Mouse (Mus musculus) common myeloid progenitor, adult 5-6 weeks (primary cell): Measurements from ENCODE around the gene Samd8. TPM values are rescaled to one million over a fixed set of nuclear protein-coding genes. Genes with fewer than 3 reads are reported as not detected.
A peak's percentile ranks its signal among the peaks of the same experiment; 100 is the strongest.

Experiments used
- ATAC-seq: replicated peaks from 2 replicates; pipeline ENCODE4 v1.8.0; 2016; ENCODE audit warnings: low read depth, mild to moderate bottlenecking, moderate TSS enrichment, inconsistent platforms; ENCODE audit not compliant: poor library complexity, severe bottlenecking
- total RNA-seq: library from RNA; stranded (forward); fragments of 200-1000, 187-1606 nt; gene quantifications from 2 replicates; pipeline ENCODE4 v1.2.3, GENCODE M21; 2017

Gene Samd8
- total RNA-seq, 1 experiment from 2014 or later = 9.1 TPM

DNA sequence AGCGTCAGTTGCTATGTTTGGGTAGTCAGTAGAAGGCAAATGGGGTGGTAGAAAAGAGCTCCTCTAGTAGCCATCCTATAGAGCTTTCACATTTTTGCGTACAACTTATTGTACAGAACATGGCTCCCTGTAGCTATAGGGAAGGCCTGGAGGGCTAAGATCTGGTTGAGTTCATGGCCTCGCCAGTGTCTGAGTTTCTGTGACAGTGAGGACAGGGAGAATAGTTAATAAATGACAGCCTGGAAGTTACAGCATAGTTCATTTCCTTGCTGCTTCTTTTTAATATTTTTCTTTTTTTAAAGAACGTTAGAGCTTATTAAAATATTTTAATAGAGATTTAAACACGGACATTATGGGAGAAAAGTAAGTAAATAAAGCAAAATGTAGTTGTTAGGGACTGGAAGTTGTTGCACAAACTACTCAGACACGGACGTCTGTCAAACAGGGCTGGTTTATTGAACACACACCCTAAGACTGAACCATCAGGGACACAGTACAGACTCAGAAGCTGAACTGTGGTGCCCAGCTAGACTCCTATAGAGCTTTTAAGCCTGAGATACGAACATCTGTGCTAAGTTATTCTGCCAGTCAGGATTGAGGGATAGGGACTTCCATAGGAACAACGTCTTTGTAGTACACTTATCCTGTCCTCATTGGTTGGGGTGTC lies 40.4 kb downstream of the Samd8 start:
- no peak for ATAC-seq

DNA sequence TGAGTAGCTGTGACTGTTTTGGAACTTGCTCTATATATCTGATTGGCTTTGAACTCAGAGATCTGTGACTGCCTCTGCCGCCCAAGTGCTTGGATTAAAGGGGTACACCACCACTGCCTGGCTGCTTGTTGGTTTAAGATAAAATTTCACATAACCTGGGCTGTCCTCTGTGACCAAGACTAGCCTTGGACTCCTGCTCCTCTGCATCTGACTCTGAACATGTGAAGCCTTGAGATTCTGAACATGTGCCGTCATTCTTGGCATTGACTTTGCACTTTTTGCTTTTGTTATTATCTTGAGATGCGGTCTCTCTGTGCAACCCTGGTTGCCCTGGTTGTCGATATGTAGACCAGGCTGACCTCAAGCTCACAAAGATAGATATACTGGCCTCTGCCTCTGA lies 41.4 kb downstream of the Samd8 start:
- no peak for ATAC-seq

- no peak for ATAC-seq
Observed at GRCm38 (mm10) chr14:21792250-21792649, 41.9 kb downstream of the Samd8 start.

GRCm38 (mm10) chr14:21800641-21801040 lies 50.3 kb downstream of the Samd8 start:
- no peak for ATAC-seq

GRCm38 (mm10) chr14:21801624-21802023 lies 51.3 kb downstream of the Samd8 start:
- no peak for ATAC-seq

DNA sequence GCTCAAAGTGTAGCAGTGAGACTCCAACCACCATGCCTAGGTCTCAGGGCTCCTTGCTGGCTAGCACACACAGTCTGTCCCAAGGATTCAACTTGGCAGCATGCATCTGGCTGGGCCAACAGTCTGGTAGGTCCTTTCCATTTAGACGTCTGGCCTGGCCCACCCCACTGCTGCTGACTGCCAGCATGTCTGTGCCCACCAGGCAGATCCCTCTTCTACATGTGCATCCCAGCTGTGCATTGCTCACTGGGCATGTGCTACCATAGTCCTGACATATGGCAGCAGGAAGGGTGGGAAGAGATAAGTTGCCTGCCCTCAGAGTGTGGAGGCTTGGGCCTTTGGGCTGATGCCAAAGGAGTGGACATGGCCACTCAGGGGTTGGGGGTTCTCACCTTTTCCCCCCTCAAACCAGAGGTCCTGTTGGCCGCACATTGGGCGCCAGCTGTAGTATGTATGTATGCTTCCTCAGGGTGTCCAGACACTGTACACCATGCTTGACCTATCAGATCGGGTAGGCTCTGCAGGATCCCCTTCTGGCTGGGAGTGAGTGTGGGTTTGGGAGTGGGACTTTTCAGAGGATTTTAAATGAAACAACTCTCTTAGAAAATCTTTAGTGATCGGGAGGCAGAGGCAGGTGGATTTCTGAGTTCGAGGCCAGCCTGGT lies 52.3 kb downstream of the Samd8 start:
- ATAC-seq = no peak

DNA sequence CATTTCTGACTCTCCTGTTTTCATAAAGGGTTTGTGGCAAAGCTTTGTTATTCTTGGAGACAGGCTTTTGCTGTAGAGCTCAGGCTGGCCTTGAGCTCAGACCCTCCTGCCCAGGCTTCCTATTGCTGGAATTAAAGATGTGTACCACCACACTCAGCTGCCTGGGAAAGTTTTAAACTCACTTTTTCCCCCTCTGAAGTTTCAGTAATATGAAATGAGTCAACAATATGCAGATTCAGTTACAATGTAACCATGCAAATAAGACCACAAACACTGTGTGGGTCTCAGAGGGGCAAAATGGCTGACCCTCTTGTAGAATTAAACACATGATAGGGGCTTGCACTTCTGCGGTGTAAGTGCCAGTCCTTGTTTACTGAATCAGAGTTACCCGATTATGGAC lies 55.9 kb downstream of the Samd8 start:
- no peak for ATAC-seq

DNA sequence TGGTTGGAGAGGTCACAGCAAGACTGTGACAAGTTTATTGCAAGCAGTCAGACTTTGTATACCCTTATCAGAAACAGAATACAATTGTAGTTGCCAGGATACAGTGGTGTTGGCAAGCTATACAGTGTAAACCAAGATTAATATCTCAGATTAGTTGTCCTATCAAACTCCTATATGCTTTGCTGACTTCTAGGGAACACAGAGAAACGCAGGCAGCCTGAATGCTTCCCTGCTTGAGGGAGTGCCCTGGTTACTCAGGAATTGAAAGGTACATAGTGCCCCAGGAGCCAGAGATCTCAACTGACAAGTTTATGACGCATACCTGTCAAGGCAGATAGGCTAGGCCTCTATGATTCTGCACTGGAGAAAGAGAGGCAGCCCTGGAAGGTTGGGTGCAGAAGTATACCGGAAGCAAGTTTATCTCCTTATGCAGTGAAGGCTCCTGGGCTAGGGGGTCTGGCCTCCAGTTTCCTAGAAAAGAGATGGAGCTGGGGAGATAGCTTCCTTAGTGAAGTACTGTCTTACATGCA lies 56.4 kb downstream of the Samd8 start:
- peak; percentile 24; the same call in 1 of the 2 replicates for ATAC-seq

DNA sequence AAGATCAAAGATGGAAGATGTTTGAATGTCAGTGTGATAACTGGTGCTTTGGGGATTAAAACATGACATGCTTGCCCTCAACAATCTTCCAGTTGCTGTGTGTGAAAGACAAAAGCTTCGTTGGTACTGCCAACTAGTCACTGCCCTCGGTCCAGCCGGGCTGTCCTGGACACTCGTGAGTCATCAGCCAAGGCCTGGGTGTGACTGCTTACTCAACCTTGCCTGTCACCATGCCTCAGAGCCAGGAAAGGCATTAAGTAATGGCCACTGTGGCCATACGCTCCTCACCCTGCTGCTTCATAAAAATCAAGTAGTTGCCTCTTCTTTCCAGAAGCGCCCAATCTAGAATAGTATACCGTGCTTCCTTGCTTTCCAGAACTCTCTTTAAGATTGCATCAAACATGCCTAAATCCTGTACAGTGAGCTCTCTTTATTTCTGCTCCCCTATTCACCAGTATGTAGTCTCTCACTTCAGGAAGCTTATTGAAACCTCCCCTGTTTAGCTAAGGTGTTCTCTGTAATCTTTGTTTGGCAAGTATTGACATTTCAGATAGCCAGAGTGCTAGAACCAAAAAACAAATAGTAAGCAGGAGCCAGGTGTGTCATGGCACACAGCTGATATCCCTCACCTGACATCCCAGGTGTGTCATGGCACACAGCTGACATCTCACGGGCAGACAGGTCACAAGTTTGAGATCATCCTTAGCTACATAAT lies 58.0 kb downstream of the Samd8 start:
- ATAC-seq = no peak

- ATAC-seq = no peak
Observed at GRCm38 (mm10) chr14:21809418-21809817, 59.1 kb downstream of the Samd8 start.

DNA sequence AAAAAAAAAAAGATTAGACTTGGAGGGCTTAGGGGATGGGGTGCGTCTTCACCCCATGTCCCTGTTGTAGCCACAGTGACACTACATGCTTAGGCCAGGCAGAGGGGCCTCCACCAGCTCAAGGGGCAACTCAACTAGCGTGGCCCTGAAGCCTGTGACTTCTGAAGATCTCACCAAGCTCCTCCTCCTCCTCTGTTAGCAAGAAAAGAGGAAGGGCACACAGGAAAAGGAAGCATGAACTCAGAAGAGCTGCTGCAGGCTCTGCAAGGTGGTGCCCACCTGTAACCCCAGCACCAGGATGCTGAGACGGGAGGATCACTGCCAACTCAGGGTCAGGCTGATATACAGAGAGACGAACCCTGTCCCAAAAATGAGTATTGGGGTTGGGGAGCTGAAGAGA lies 61.0 kb downstream of the Samd8 start:
- peak; percentile 59 for ATAC-seq

DNA sequence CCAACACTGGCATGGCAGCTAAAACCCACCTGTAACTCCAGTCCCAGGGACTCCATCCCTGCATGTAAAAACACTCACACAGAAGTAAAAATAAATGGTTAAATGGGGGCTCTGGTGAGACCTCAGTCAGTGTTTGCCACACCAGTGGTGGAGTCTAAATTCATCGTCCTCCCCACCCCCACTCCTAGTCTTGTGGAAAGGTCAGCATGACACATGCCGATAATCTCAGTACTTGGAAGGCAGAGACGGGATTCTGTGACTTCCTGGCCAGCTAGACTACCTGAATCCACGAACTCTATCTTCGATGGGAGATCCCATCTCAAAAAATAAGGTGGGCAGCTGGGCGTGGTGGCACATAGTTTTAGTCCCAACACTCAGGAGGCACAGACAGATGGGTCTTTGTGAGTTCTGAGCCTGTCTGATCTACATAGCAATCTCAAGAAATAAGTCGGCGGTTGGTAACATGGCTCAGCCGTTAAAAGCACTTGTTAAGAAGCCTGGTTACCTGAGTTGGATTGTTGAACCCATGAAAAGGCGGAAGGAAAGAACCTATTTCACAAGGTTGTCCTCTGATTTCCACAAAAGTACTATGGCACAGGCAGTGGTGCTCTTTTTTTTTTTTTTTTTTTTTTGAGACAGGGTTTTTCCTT lies 61.5 kb downstream of the Samd8 start:
- no peak for ATAC-seq

- ATAC-seq = peak; percentile 72
Observed at GRCm38 (mm10) chr14:21812590-21813162, 62.3 kb downstream of the Samd8 start.

DNA sequence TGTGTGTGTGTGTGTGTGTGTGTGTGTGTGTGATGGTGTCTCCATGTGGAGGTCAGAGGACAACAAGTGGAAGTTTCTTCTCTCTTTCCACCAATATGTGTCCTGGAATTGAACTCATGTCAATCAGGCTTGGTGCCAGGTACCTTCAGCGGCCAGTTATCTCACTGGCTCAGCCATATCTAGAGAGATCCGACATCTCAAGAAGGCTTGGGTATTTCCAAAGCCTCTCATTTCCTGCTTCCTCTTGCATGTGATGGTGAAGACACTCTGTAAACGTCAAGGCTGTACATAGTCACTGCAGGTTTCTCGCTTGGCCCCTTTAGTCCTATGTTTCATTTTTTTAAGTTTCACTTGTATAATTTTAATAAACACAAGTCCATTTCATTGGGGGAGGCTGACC lies 62.9 kb downstream of the Samd8 start:
- 0 out of 2 replicates have a peak, but pooled peaks have one; percentile 9 for ATAC-seq

DNA sequence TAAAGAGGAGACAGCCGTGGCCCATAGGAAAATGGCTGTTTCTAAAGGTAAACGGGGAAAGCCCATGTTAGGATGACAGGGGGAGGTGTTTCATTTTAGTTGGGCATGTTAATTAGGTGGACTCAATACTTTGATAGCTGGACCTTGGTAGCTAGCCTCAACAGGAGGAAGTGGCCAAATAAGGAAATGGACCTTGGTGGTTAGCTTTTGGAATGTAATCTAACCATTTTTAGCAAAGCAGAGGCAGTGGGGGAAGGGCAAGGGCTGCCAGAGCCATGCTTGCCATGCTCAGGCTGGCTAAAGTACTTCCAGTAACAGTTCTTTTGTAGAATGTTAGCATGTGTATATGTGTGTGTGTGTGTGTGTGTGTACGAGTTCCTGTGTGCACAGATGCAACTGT lies 63.5 kb downstream of the Samd8 start:
- ATAC-seq = no peak

- no peak for ATAC-seq
Observed at GRCm38 (mm10) chr14:21814606-21815005, 64.3 kb downstream of the Samd8 start.

- ATAC-seq = no peak
Observed at GRCm38 (mm10) chr14:21816255-21816654, 65.9 kb downstream of the Samd8 start.

GRCm38 (mm10) chr14:21817453-21817852 lies 67.1 kb downstream of the Samd8 start:
- no peak for ATAC-seq

- ATAC-seq = no peak; the same call in 1 of the 2 replicates
Observed at GRCm38 (mm10) chr14:21820880-21821505, 70.7 kb downstream of the Samd8 start.

DNA sequence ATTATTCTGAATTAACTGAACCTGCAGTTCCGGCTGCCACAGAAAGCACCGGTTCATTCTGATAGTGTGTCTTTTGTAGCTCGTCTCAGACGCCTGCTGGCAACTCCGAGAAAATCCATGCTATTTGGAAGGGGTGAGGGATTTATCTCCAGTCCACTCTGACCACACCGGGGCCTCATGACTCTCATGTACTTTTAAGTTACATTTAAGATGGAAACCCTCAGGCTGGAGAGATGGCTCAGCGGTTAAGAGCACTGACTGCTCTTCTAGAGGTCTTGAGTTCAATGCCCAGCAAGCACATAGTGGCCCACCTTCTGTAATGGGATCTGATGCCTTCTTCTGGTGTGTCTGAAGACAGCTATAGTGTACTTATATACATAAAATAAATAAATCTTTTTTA lies 72.0 kb downstream of the Samd8 start:
- no peak for ATAC-seq
